Mouse (Mus musculus): ENCODE results near the gene Dgkq. TPM values are rescaled to one million over a fixed set of nuclear protein-coding genes. Genes with fewer than 3 reads are reported as not detected.

Dgkq gene
- polyA plus RNA-seq, 1 experiment = 0.08 TPM

GRCm38 (mm10) chr5:108651823-108652222, 17.6 kb downstream of the Dgkq start:
- TF ChIP-seq GATA1 (IDR thresholded peaks at IDR 0.05; ENCODE audit: low read length) (no peak), TAL1 (IDR thresholded peaks at IDR 0.05; ENCODE audit: low read length) (no peak)
- no peaks in the 10 kb centered on the region for H3K9me3 ChIP-seq (ENCODE audit: control insufficient read depth, low read length)
- H3K4me3 ChIP-seq (replicated peaks) = no peak overlapping the region
- H3K36me3 ChIP-seq (ENCODE audit: control insufficient read depth) = peaks cover 95% of the 10 kb centered on the region
- H3K27me3 ChIP-seq (ENCODE audit: control insufficient read depth) = no peaks in the 10 kb centered on the region
- peaks cover 11% of the 10 kb centered on the region for H3K4me1 ChIP-seq (ENCODE audit: control insufficient read depth)

DNA sequence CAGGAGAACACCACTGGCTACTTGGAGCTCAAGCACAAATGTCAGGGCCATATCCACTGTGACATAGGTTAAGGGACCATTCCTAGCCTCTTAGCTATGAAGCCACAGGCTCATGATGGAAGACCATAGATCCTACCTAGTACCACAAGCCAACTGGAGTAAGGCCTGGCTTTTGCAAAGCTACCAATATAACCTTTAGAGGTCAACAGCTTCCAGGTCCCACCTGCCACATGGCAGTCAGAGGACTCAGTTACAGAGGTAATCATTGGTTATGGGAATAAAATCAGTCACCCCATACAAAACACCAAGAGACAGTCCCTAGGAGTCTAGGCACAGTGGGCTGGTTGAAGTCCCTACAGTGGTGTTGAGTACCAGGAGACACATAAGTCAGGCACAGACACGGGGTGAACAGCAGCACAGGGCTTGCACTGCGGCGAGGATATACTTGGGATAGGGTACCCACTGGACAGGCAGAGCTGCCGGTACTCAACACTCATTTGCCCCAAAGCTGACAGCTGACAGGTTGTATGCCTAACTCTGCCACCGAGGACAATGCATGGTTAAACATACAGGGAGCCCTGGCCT, 18.2 kb downstream of the Dgkq start:
- Histone ChIP-seq H3K27me3 (ENCODE audit: control insufficient read depth) (no peaks in the 10 kb centered on the region), H3K4me1 (ENCODE audit: control insufficient read depth) (peaks cover 11% of the 10 kb centered on the region), H3K9me3 (ENCODE audit: control insufficient read depth, low read length) (no peaks in the 10 kb centered on the region), H3K4me3 (replicated peaks) (no peak overlapping the region), H3K36me3 (ENCODE audit: control insufficient read depth) (peaks cover 97% of the 10 kb centered on the region)
- TF ChIP-seq TAL1 (IDR thresholded peaks at IDR 0.05; ENCODE audit: low read length) = no peak
- TF ChIP-seq GATA1 (IDR thresholded peaks at IDR 0.05; ENCODE audit: low read length) = no peak

- H3K9me3 ChIP-seq (ENCODE audit: control insufficient read depth, low read length) = no peaks in the 10 kb centered on the region
- H3K4me3 ChIP-seq (replicated peaks) = no peak overlapping the region
- no peaks in the 10 kb centered on the region for H3K27me3 ChIP-seq (ENCODE audit: control insufficient read depth)
- TF ChIP-seq TAL1 (IDR thresholded peaks at IDR 0.05; ENCODE audit: low read length) (no peak), GATA1 (IDR thresholded peaks at IDR 0.05; ENCODE audit: low read length) (no peak)
- peaks cover 97% of the 10 kb centered on the region for H3K36me3 ChIP-seq (ENCODE audit: control insufficient read depth)
- peaks cover 11% of the 10 kb centered on the region for H3K4me1 ChIP-seq (ENCODE audit: control insufficient read depth)
Measured at GRCm38 (mm10) chr5:108650341-108650740, 19.1 kb downstream of the Dgkq start.

GRCm38 (mm10) chr5:108648937-108649576, 20.4 kb downstream of the Dgkq start:
- TF ChIP-seq TAL1 (IDR thresholded peaks at IDR 0.05; ENCODE audit: low read length) (no peak), GATA1 (IDR thresholded peaks at IDR 0.05; ENCODE audit: low read length) (no peak)
- H3K27me3 ChIP-seq (ENCODE audit: control insufficient read depth) = no peaks in the 10 kb centered on the region
- H3K4me3 ChIP-seq (replicated peaks) = no peak overlapping the region
- peaks cover 96% of the 10 kb centered on the region for H3K36me3 ChIP-seq (ENCODE audit: control insufficient read depth)
- peaks cover 11% of the 10 kb centered on the region for H3K4me1 ChIP-seq (ENCODE audit: control insufficient read depth)
- H3K9me3 ChIP-seq (ENCODE audit: control insufficient read depth, low read length) = no peaks in the 10 kb centered on the region

GRCm38 (mm10) chr5:108647820-108648465, 21.5 kb downstream of the Dgkq start:
- peaks cover 11% of the 10 kb centered on the region for H3K4me1 ChIP-seq (ENCODE audit: control insufficient read depth)
- H3K9me3 ChIP-seq (ENCODE audit: control insufficient read depth, low read length) = no peaks in the 10 kb centered on the region
- peaks cover 91% of the 10 kb centered on the region for H3K36me3 ChIP-seq (ENCODE audit: control insufficient read depth)
- H3K27me3 ChIP-seq (ENCODE audit: control insufficient read depth) = no peaks in the 10 kb centered on the region
- TF ChIP-seq GATA1 (IDR thresholded peaks at IDR 0.05; ENCODE audit: low read length) (no peak), TAL1 (IDR thresholded peaks at IDR 0.05; ENCODE audit: low read length) (no peak)
- H3K4me3 ChIP-seq (replicated peaks) = no peak overlapping the region

DNA sequence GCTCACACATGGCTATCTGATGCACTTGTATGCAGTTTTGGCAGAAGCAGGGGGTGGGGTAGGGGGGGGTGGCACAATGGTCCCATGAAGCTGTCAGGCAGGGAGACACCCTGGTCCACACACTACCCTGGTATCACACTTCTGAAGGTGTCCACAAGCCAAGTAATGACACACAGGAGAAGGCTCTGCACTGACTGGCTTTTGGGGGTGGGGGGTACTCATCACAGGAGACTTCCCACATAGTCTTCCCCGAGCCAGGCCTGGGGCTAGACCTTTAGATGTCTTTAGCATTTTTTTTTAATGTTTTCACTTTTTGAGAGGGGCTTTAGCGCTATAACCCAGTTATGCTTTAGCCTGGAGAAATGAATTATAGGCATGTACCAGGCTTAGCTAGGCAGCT, 22.2 kb downstream of the Dgkq start:
- no peaks in the 10 kb centered on the region for H3K9me3 ChIP-seq (ENCODE audit: control insufficient read depth, low read length)
- TF ChIP-seq GATA1 (IDR thresholded peaks at IDR 0.05; ENCODE audit: low read length) (no peak), TAL1 (IDR thresholded peaks at IDR 0.05; ENCODE audit: low read length) (no peak)
- H3K4me1 ChIP-seq (ENCODE audit: control insufficient read depth) = peaks cover 11% of the 10 kb centered on the region
- no peaks in the 10 kb centered on the region for H3K27me3 ChIP-seq (ENCODE audit: control insufficient read depth)
- H3K4me3 ChIP-seq (replicated peaks) = no peak overlapping the region
- peaks cover 91% of the 10 kb centered on the region for H3K36me3 ChIP-seq (ENCODE audit: control insufficient read depth)

GRCm38 (mm10) chr5:108646343-108646660, 23.2 kb downstream of the Dgkq start:
- H3K27me3 ChIP-seq (ENCODE audit: control insufficient read depth) = no peaks in the 10 kb centered on the region
- peaks cover 11% of the 10 kb centered on the region for H3K4me1 ChIP-seq (ENCODE audit: control insufficient read depth)
- no peak overlapping the region for H3K4me3 ChIP-seq (replicated peaks)
- peaks cover 87% of the 10 kb centered on the region for H3K36me3 ChIP-seq (ENCODE audit: control insufficient read depth)
- H3K9me3 ChIP-seq (ENCODE audit: control insufficient read depth, low read length) = no peaks in the 10 kb centered on the region
- no peak for TF ChIP-seq GATA1 (IDR thresholded peaks at IDR 0.05; ENCODE audit: low read length)
- no peak for TF ChIP-seq TAL1 (IDR thresholded peaks at IDR 0.05; ENCODE audit: low read length)

DNA sequence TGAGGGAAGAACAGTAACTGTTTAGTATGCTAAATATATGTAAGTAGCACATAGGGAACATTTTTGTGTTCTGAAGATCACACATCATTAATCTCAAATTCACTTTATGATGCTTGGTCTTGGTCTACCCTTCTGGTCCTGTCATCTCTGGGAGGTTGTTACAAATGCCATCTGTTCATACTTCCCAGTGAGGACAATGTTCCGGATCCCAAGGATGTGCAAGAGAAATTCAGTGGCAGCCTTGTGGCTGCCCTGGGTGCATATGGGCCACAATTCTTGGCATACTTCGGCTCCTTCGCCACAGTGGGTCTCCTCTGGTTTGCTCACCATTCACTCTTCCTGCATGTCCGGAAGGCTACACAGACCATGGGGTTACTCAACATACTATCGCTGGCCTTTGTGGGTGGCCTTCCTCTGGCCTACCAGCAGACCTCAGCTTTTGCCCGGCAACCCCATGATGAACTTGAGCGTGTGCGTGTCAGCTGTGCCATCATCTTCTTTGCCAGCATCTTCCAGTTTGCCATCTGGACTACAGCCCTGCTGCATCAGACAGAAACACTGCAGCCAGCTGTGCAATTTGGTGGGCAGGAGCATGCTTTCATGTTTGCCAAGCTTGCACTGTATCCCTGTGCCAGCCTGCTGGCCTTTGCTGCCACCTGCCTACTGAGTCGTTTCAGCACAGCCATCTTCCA, 23.7 kb downstream of the Dgkq start:
- H3K27me3 ChIP-seq (ENCODE audit: control insufficient read depth) = no peaks in the 10 kb centered on the region
- no peak for TF ChIP-seq TAL1 (IDR thresholded peaks at IDR 0.05; ENCODE audit: low read length)
- no peak for TF ChIP-seq GATA1 (IDR thresholded peaks at IDR 0.05; ENCODE audit: low read length)
- peaks cover 9% of the 10 kb centered on the region for H3K4me1 ChIP-seq (ENCODE audit: control insufficient read depth)
- peaks cover 82% of the 10 kb centered on the region for H3K36me3 ChIP-seq (ENCODE audit: control insufficient read depth)
- H3K4me3 ChIP-seq (replicated peaks) = no peak overlapping the region
- no peaks in the 10 kb centered on the region for H3K9me3 ChIP-seq (ENCODE audit: control insufficient read depth, low read length)

- Histone ChIP-seq H3K9me3 (ENCODE audit: control insufficient read depth, low read length) (no peaks in the 10 kb centered on the region), H3K36me3 (ENCODE audit: control insufficient read depth) (peaks cover 74% of the 10 kb centered on the region), H3K27me3 (ENCODE audit: control insufficient read depth) (no peaks in the 10 kb centered on the region), H3K4me1 (ENCODE audit: control insufficient read depth) (peaks cover 8% of the 10 kb centered on the region), H3K4me3 (replicated peaks) (no peak overlapping the region)
- TF ChIP-seq GATA1 (IDR thresholded peaks at IDR 0.05; ENCODE audit: low read length) (no peak), TAL1 (IDR thresholded peaks at IDR 0.05; ENCODE audit: low read length) (no peak)
Measured at GRCm38 (mm10) chr5:108643674-108644073, 25.8 kb downstream of the Dgkq start.
